In the genomic region with DNA sequence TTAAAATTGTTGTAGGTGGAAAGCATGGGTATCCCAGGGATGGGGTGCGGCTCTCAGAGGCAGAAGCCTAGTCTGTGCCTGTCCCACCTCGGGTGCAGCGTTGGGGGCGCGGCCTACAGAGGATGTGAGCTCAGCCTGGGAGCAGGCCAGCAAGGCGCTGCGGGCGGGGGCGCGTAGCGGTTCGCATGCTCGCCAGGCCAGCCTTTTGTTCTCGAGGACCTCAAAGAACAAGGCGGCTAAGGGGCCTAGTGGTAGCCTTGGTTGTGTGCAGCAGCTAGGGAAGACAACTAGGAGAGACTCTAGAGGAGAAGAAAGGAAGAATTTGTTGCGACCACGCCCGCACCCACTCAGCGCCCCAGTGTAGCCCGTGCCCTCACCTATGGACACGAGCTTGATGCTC, we compare ENCODE assay signal across 8 mouse cellular contexts. TPM values are rescaled to one million over a fixed set of nuclear protein-coding genes. Genes with fewer than 3 reads are reported as not detected.
A peak's percentile ranks its signal among the peaks of the same experiment; 100 is the strongest.
DNase-seq lines count a peak whose midpoint lies in the region; ATAC-seq lines count a peak whose summit lies in the region.

No protein-coding gene starts in this region.

- H3K4me2 ChIP-seq in hindbrain, embryonic 13.5 days, result peak overlapping the region; percentile 69

- H3K9ac ChIP-seq in hindbrain, embryonic 13.5 days, result peak overlapping the region; percentile 85

- H3K36me3 ChIP-seq in hindbrain, embryonic 13.5 days, result peaks cover 25% of the 10 kb centered on the region

- H3K9me3 ChIP-seq in hindbrain, embryonic 13.5 days, result no peaks in the 10 kb centered on the region

- H3K27me3 ChIP-seq in hindbrain, embryonic 13.5 days, result no peaks in the 10 kb centered on the region

- H3K4me3 ChIP-seq in hindbrain, embryonic 13.5 days, result peak overlapping the region; percentile 57

- ATAC-seq in hindbrain, embryonic 13.5 days (ENCODE audit: low FRiP score), result peak; percentile 53

- WGBS in hindbrain, embryonic 13.5 days, result 19% methylated on average over 21 of the region's 21 CpGs

- peaks cover 26% of the 10 kb centered on the region for H3K4me1 ChIP-seq in hindbrain, embryonic 13.5 days (replicated peaks)

- peak overlapping the region; percentile 92 for H3K27ac ChIP-seq in hindbrain, embryonic 13.5 days

- peak; percentile 87 for DNase-seq in Muller cell, postnatal 12 days (ENCODE audit: inconsistent ontology term)
- peak; percentile 91 to 92 for DNase-seq in cerebellum, postnatal 10 days
- peak; percentile 49 to 59 for DNase-seq in frontal cortex, postnatal 14 days (ENCODE audit: low spot score in 2 of 2)
- DNase-seq in left cerebral cortex, adult 11 months (ENCODE audit: low spot score), result peak; percentile 51
- peak; percentile 85 for DNase-seq in lung, postnatal 25 days (ENCODE audit: low spot score)
- peak; percentile 79 for DNase-seq in retina, postnatal 1 day
- peak; percentile 33 for DNase-seq in urinary bladder, postnatal 10 days (ENCODE audit: low spot score)

RNA-seq across cellular contexts. Expression of a gene that starts 3.9 kb away (rescaled TPM):
- 88.8 and 111 TPM in 2 replicates for polyA plus RNA-seq in hindbrain, embryonic 13.5 days (2015; fragmentation: Nextera tagmentation; extraction: Ambion mirVana)

RNA-seq across cellular contexts. Expression of a gene that starts 8.8 kb away (rescaled TPM):
- 16.9 and 18.3 TPM in 2 replicates for polyA plus RNA-seq in hindbrain, embryonic 13.5 days (2015; fragmentation: Nextera tagmentation; extraction: Ambion mirVana)

RNA-seq across cellular contexts. Expression of a gene that starts 24.9 kb away (rescaled TPM):
- 532 and 538 TPM in 2 replicates for polyA plus RNA-seq in hindbrain, embryonic 13.5 days (2015; fragmentation: Nextera tagmentation; extraction: Ambion mirVana)

RNA-seq across cellular contexts. Expression of a gene that starts 36.0 kb away (rescaled TPM):
- 86.8 and 91.5 TPM in 2 replicates for polyA plus RNA-seq in hindbrain, embryonic 13.5 days (2015; fragmentation: Nextera tagmentation; extraction: Ambion mirVana)

RNA-seq across cellular contexts. Expression of a gene that starts 36.5 kb away (rescaled TPM):
- 3.6 and 5.2 TPM in 2 replicates for polyA plus RNA-seq in hindbrain, embryonic 13.5 days (2015; fragmentation: Nextera tagmentation; extraction: Ambion mirVana)

Comparison
In these comparisons a context has a peak if more than half of its experiments do, and no peak if none do; other contexts are left out.
1. Peak in every context shown above with its lines: DNase-seq, ATAC-seq, H3K4me3 ChIP-seq and H3K27ac ChIP-seq.
2. DNase-seq: peak in every context shown above with its lines; median percentile 92 in cerebellum, postnatal 10 days; 87 in Muller cell, postnatal 12 days; 85 in lung, postnatal 25 days; 79 in retina, postnatal 1 day; 54 in frontal cortex, postnatal 14 days; 51 in left cerebral cortex, adult 11 months; 33 in urinary bladder, postnatal 10 days.